Mouse (Mus musculus) kidney, postnatal 10 days (tissue): ENCODE data around the gene OR5BS1P.
"Not testable (repeated sequence)": the region's sequence is repeated elsewhere in the genome, so short reads cannot be mapped to it uniquely, and the experiment has no call there.

Experiments used
- DNase-seq: peaks from one replicate; pipeline ENCODE4 v3.0.0; 2021; ENCODE audit warnings: mixed read lengths

Gene OR5BS1P

GRCm38 (mm10) chr15:98507321-98507720, 37.6 kb downstream of the OR5BS1P start:
- no peak for DNase-seq

- no peak for DNase-seq
Measured at GRCm38 (mm10) chr15:98509387-98509786, 39.7 kb downstream of the OR5BS1P start.

GRCm38 (mm10) chr15:98510438-98511385, 41.0 kb downstream of the OR5BS1P start:
- peak; percentile 88 for DNase-seq

- peak; percentile 37 for DNase-seq
Measured at GRCm38 (mm10) chr15:98511386-98511928, 41.8 kb downstream of the OR5BS1P start.

- DNase-seq, result no peak
Measured at GRCm38 (mm10) chr15:98512232-98512631, 42.5 kb downstream of the OR5BS1P start.

DNA sequence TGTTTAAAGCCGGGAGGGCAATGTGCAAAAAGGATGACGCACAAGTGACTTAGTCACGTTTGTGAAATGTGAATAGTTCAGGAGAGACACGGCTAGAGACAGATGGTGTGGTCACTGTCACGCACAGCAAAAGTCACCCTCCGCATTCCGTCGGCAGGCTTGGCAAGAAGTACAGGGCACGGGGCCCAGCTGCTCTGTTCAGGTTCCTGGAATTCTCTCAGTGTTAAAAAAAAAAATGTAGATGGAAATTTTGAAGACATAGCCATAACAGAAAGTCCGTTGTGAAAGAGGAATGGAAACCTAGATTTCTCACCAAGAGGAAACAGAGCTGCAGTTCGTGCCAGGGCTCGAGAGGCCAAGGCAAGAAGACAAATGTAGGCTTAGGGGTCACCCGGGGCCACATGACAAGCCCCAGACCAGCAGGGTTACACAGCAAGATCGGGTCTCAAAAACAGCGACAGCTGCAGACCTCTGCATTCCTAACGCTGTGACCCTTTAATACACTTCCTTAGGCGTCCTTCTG, 43.2 kb downstream of the OR5BS1P start:
- DNase-seq, result peak; percentile 77

DNA sequence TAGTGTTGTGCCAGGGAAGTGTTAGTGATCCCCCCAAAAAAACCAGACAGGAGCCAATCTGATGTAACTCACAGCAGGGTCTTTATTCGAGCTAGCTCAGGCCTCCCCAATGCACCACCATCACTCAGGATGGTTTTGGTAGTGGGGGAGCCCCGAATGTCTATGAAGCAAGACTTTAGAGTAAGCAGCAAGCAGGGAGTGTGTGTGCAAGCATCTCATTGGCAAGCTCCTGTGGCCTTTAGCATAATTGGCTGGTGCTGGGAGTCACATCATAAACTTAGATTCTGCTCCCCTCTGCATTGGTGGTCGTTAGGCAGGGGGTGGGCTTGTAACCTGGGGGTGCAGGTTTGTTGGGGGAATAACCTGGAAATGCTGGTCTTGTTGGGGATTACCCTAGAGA, 44.0 kb downstream of the OR5BS1P start:
- DNase-seq, result not testable (repeated sequence)

DNA sequence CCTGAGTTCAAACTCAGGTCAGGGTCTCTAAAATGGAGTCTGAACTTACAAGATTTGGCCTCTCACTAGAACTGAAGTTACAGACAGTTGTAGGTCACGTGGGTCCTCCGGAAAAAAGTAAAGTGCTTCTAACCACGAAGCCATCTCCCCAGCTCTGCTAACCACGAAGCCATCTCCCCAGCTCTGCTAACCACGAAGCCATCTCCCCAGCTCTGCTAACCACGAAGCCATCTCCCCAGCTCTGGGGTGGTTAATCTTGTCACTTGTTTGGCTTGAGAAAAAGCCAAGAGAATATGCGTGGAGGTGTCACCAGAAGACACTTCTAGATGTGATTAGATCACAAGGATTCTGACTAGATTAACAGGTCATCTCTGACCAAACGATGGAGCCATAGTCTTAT, 44.5 kb downstream of the OR5BS1P start:
- no peak for DNase-seq

GRCm38 (mm10) chr15:98514845-98515244, 45.1 kb downstream of the OR5BS1P start:
- not testable (repeated sequence) for DNase-seq

DNA sequence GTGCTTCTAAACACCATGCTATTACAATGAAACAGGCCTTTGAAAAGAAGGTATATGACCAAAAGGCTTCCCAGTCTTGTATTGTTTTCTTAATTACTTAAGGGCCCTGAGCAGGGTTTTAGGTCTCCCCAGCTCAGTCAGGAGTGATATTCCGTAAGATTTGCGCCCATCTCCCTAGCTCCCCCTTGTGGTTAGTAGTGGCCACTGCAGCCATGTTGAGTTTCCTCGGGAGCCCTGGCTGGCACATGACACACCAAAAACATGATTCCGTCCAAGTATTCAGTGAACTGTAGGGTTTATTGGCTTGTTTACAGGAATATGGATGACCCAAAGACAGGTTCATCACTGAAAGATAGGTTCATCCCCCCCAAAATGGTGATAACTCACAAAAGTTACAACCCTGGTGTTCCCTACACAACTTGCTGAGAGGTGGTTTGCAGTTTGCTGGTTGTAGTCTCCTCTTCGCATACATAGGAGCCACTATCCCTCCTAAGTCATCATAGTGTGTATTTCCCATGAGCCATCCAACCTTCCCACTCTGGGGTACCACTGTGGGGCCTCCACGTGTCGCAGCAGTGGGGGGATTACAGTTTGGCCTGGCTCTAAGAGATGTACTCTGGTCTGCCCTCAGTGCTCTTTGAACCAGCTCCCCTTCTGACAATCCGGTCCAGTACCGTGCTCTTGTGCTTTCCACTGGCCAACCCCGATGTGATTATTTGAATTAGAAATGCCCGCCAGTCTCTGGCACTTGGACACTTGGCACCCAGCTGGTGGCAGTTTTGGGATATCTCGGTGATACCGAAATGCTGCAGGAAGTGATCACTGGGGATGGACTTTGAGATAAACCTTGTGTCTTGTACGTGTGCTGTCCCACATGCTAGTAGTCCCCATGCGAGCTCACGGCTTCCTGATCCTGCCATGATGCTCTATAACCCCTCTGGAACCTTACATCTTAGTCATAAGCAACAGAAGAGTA, 48.0 kb downstream of the OR5BS1P start:
- peak; percentile 73 for DNase-seq

- no peak for DNase-seq
Measured at GRCm38 (mm10) chr15:98521245-98521644, 51.5 kb downstream of the OR5BS1P start.

DNA sequence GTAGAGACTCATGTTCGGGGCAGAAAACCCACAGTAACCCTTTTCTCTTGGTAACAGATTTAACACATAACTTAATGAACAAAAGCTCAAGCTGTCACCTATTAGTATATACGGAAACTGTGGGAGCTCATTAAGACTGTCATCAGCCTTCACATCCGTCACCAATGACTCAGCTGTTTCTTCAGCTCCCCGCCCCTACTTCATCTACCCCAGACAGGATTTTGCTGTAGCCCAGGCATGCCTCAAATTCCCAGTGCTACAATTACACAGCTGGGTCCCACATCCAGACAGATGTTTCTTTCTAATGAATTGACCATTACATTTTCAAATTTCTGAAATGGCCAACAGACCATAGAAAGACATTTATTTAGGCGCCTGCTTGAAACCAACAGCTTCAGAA, 56.4 kb downstream of the OR5BS1P start:
- no peak for DNase-seq

GRCm38 (mm10) chr15:98527056-98527771, 57.5 kb downstream of the OR5BS1P start:
- DNase-seq, result no peak

- no peak for DNase-seq
Measured at GRCm38 (mm10) chr15:98528066-98528563, 58.4 kb downstream of the OR5BS1P start.
